Mouse (Mus musculus) liver, postnatal 0 days (tissue): ENCODE results near the gene Kif1b.

Source experiments
- CTCF ChIP-seq: sonication (generic); IDR thresholded peaks from 2 replicates; pipeline ENCODE4 v1.5.1; 2016; ENCODE audit warnings: antibody characterized with exemption, low read depth
- EP300 ChIP-seq: IDR thresholded peaks from 2 replicates; pipeline ENCODE4 v1.6.1; 2016; ENCODE audit warnings: antibody characterized with exemption, low read depth, mild to moderate bottlenecking

- TF ChIP-seq CTCF (no peak), EP300 (no peak)
Observed at GRCm38 (mm10) chr4:149197180-149197579, 110.3 kb downstream of the Kif1b start.
